Mouse (Mus musculus) bone marrow, adult 2 months (tissue): ENCODE measurements around the gene Sema6c.

ENCODE experiments used
- CTCF ChIP-seq: fragments of 200-500 bp; IDR thresholded peaks from 2 replicates; pipeline ENCODE4 v1.5.1; 2011; ENCODE audit warnings: low read length, control low read depth; ENCODE audit not compliant: control insufficient read depth, insufficient read depth
- POLR2A ChIP-seq: fragments of 200-500 bp; IDR thresholded peaks from 2 replicates; pipeline ENCODE4 v1.6.1; 2011; ENCODE audit warnings: low read depth, mild to moderate bottlenecking, control low read depth, low read length, borderline replicate concordance; ENCODE audit not compliant: control insufficient read depth

- no peak for TF ChIP-seq POLR2A
- TF ChIP-seq CTCF, result no peak
Measured at GRCm38 (mm10) chr3:95163419-95164255, 3.4 kb downstream of the Sema6c start.
